Mouse (Mus musculus) embryonic facial prominence, embryonic 14.5 days (tissue): Measurements from ENCODE around the gene Kif2a. TPM values are rescaled to one million over a fixed set of nuclear protein-coding genes. Genes with fewer than 3 reads are reported as not detected.

Experiments
- polyA plus RNA-seq: library from polyadenylated mRNA; unstranded; fragments of >200 nt; fragmentation: Nextera tagmentation; extraction: Ambion mirVana; gene quantifications from 2 replicates; pipeline ENCODE4 v1.2.1, GENCODE M21; 2014

Gene Kif2a
- polyA plus RNA-seq, 1 experiment from 2014 or later = 25.6 TPM

Other genes starting within 250 kb of the Kif2a start
- gene Ipo11, start 85.2 kb downstream of the Kif2a start, polyA plus RNA-seq = 51.4 and 54.4 TPM in 2 replicates
- 47.1 and 48.6 TPM in 2 replicates for gene Dimt1, start 75.0 kb downstream of the Kif2a start, polyA plus RNA-seq